Mouse (Mus musculus): Measurements from ENCODE around the gene Bod1.

GRCm38 (mm10) chr11:31719090-31719489, 47.4 kb upstream of the Bod1 start:
- no peak for TF ChIP-seq CTCF (conservative IDR thresholded peaks at IDR 0.05; ENCODE audit: low read length)
- no peak for TF ChIP-seq POU5F1 (IDR thresholded peaks at IDR 0.05; ENCODE audit: borderline replicate concordance, low read length)
